Mouse (Mus musculus): ENCODE results near the gene Ldha.
"Not testable (repeated sequence)": the region's sequence is repeated elsewhere in the genome, so short reads cannot be mapped to it uniquely, and the experiment has no call there.

Ldha gene

DNA sequence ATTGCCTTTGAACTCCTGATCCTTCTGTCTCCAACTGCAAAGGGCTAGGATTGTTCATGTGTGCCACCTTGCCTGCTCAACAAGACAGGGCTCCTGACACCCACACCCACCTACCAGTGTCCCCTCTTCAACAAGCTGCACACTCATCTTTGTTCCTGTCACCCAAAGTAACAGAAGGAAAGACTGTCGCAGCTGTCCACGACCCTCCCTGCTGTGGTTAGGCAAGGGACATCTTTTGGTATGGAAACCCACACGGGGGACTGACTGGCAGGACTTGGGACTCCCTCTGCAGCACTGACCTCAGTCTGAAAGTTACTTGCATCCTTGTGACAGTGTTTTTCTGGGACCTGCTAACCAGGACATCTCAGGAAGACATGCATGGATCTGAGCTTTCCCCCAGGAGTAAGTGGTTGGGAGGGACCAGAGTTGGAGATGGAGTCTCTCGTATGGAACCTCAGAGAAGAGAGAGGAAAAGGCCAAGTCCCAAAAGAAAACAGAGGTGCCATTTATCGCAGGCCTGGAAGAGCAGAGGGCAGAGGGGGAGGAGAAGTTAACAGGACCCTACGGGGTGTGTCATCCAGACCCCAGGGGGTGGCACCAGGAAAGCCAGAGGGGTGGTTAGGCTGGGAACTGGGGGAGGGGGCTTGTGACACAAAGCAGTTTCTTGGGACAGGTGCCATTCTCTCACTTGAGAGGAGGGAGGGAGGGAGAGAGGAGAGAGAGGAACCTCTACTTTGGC is at the start of gene Ldha:
Gene Ldha (plus strand): TSS at position 689 of the 739 bp plus-strand sequence.
- no peak for DNase-seq (ENCODE audit: low spot score)

DNA sequence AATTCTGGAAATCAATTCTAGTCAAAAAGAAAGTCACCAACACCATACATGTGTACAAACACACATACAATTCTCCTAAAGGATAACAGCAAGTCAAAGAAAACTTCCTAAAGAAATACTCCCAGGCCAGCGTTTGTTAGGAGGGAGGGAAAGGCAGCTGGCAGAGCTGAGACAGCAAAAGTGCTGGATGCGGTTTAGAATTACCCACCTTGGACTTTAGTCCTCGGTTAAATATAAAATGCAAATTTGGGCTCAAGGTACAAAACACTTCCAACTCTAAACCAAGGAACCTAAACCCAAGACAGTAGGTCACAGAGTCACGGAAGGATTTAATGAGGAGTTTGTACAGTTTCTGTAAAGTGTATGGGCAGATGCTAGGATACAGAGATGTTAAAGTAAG is 47.4 kb upstream of the Ldha start:
- no peak for DNase-seq (ENCODE audit: low spot score)

DNA sequence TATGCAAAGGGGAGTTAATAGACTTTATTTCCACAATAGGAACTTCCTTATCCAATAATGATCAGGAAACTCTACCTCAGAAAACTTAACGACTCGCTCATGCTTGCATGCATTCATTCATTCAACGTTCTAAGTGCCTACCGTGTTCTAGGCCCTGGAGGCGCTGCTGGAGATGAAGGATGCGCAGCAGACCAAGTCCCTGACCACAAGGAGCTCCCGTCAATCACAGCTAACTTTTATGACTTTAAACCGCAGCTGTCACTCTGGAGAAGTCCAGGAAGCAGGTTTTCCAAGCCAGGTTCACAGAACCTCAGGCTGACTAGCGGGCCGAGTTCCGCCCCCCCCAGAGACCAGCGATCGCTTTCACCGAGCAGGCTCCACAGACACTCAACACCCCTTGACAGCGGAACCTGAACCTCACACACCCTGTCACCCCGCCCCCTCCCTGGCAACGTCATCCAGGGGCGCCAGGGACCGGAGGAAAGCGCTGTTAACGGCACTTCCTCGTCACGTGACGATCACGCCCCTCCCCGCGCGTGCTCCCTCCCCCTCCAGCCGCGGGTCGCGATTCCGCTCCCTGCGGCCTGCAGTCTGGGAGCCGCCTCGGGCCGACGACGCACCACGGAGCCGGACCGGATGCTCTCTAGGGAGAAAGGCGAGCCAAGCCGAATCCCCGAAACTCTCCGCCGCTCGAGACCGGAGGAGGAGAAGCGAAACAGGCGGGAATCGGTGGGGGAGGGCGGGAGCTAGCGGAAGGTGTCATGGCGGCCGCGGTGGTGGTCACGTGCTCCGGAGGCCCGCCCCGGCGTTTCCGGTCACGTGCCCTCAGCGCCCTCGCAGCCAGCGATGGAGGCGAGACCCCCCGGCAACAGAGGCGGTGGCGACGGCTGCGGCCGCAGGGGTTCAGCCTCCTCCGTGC is 45.7 kb upstream of the Ldha start, which contains the start of the genes Hps5 and Gtf2h1:
Gene Hps5 (minus strand): TSS at position 778 of the 919 bp plus-strand sequence.
Gene Gtf2h1 (plus strand): TSS at position 817 of the 919 bp plus-strand sequence.
- DNase-seq (ENCODE audit: low spot score), result peak; percentile 97

DNA sequence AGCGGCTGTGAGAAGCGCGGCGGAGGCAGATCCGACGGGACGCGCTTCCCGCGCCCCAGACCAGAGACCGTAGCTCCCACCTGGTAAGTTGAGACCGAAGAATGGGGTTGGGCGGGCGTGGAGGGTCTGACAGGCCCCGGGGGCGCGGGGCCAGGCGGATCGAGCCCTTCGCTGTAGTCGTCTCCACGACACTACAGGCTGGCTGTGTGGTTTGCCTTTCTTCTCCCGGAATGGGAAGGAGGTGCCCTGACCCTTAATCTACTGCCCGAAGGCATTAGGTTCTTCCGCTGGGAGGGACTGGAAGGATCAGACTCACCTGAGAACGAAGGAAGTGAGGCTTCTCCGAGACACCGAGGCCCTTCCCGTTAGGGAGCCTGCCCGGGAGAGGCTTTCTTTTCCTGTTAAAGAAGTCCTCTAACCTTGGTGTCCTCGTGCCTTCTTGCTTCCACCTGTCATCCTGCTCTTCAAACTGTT is 45.0 kb upstream of the Ldha start:
- peak; percentile 10 for DNase-seq (ENCODE audit: low spot score)

DNA sequence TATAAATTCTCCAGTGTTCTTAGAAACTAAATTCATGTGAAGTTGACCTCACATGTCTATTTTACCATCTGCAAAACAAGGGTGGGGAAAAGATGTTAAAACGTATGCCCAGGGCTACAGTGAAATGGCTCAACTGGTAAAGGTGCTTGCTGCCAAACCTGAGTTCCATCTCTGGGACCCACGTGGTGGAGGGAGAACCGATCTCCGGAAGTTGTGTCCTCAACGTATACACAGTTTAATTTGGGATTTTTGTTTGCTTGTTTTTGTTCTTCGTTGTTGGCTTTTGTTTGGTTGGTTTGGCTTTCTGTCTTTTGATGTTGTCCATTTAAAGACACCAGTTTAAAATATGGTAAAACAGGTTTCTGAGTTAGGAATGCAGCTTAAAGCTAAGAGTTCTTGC is 44.5 kb upstream of the Ldha start:
- DNase-seq (ENCODE audit: low spot score), result no peak

DNA sequence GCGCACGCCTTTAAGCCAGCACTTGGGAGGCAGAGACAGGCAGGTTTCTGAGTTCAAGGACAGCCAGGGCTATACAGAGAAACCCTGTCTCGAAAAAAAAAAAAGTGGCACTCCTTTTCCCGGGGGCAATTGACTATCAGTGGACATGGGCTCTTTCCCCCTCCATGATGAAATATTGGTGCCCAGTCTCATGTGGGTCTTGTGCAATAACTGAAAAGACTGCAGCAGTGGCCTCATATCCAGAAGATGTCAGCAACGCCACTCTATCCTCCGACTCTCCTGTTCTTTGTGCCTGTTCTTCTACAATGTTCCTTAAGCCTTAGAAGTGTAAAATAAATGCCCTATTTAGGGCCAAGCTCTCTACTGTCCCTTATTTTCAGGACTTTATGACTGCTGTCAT is 30.9 kb upstream of the Ldha start:
- no peak for DNase-seq (ENCODE audit: low spot score)

DNA sequence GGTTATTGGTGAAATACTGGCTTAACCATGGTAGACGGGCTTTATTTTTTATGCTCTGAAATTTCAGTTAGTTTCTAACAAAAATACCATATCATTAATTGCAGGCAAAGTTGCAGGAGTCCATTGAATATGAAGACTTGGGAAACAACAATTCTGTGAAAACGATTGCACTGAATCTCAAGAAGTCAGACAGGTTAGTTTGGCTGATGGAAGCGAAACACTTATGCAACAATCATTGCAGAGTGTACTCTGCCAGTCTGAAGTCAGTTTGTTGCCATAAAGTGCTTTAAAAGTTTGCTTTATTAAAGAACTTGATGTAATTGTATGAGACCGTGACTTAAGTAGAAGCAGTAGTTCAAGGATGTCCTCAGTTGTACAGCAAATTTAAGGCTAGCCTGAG is 27.3 kb upstream of the Ldha start:
- DNase-seq (ENCODE audit: low spot score), result no peak

DNA sequence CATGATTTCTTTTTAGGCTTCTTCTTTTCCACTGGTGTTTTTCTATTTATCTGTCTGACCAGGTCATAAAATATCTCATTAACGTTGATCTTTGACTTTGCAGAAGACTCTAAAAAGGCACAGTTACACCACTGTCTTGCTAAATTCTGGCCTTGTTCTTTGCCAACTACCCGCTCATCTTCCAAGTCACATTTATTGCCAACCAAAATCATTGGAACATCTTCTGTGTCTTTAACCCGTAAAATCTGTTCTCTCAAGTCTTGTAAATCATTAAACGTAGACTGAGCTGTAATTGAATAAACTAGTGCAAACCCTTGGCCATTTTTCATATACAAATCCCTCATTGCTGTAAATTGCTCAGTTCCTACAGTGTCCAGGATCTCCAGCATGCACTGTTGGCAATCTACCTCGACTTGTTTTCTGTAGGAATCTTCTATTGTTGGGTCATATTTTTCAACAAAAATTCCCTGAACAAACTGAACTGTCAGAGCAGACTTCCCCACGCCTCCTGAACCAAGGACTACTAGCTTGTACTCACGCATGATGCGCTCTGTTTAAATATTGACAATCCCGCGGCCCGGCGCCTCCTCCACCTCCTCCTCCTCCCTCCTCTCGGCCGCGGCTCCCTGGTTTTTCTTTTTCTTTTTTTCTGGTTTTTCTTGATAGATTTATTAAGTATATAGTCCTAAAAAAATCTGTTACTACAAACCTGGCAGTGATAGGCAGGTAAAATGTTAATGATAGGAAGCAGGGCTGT is 20.2 kb upstream of the Ldha start:
- not testable (repeated sequence) for DNase-seq (ENCODE audit: low spot score)

DNA sequence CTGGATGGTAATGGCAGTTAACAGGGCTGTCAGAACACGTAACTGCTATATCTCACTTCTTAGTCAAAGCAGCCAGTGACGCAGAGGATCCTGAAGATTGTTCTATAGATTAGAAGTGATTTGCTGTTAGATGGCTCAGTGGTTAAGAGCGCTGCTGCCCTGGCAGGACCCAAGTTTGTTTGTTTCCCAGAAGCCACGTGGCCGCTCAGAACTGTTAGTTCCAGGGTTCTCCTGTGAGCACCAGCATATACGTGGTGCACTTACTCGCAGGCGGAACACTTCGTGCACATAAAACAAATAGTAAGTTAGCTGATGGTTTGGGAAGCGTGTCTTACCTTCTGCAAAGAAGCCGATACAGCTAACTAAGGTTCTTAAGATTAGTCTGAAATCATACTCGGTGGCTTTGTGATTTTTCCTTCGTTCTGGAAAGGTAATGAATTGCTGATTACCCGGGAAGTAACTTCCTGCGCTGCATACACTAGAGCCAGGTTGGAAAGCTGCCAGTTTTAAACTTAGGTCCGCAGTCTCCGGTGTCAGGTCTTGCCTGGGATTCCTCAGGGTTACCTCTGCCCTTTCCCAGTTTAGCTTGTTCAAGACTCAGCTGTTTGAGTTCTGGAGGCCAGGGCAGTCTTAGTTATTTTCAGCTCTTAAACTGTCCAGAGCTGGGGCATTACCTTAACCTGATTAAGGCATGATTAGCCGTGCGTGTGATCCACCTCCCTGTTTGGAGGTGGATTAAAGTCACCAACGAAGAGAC is 14.1 kb upstream of the Ldha start:
- no peak for DNase-seq (ENCODE audit: low spot score)

DNA sequence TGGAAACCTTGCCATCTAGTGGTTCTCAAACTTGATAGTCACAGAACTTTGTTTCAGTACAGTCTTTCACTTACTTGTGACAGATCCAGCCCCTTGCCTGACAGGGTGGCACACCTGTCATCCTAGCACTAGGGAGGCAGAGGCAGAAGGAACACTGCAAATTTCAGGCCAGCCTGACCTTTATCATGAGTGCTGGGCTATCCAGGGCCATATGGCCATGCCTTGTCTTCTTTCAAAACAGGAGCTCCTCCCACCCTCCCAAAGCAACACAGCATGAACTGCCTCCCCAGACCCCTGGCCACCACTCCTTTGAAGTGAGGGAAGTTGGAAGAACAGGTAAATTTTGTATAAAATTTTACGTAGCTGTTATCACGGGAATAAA is 13.5 kb upstream of the Ldha start:
- DNase-seq (ENCODE audit: low spot score), result no peak

DNA sequence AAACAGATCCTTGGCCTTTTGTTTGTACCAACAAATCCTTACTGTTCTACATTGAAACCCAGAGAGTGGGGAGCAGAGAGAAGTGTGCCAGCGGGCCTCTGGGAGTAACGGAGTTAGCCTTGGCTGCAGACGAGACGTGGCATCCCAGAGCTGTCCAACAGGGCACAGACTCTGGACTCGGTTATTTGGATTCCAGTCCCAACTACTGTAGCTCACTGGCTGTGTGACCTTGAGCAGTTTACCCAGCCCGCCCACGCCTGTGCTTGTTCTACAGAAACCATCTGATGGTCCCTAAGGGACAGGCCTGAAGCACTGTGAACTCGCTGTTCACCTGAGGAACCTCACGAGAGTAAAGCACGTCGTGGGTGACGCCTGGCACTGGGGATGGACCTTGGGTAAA is 11.4 kb upstream of the Ldha start:
- DNase-seq (ENCODE audit: low spot score), result no peak

DNA sequence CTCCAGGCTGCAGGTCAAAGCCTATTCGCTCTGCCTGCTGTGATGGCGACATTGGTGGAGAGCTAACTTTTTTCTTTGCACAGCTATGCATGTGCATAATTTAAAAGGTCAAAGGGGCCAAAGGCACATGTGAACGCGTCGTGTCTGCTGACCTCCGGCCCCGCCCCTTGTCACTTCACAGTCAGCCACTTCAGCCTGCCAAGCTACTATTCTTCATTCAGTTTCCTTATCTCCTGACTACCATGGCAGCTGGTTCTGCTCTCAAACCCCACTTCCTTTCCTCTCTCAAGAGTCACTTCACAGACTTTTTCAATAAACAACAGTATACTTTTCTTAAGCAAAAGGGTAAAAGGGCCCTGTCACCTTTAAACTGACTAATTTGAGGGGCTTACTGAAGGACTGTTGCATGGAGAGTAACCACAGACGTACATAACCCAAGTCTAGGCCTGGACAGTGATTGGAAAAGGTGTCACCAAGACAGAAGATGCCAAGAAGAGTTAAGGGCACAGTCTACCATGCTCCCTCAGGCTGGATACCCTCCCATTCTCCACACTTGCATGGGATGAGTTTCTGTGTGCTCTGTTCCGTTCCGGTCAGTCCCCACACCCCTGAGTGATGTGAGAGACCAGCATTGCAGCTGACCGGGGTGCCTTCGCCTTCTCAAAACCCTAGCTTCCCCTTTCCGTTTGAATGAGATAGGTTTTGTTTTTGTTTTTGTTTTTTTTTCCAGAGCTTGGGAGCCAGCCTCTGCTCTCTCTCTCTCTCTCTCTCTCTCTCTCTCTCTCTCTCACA is 10.3 kb upstream of the Ldha start:
- peak; percentile 37 for DNase-seq (ENCODE audit: low spot score)

DNA sequence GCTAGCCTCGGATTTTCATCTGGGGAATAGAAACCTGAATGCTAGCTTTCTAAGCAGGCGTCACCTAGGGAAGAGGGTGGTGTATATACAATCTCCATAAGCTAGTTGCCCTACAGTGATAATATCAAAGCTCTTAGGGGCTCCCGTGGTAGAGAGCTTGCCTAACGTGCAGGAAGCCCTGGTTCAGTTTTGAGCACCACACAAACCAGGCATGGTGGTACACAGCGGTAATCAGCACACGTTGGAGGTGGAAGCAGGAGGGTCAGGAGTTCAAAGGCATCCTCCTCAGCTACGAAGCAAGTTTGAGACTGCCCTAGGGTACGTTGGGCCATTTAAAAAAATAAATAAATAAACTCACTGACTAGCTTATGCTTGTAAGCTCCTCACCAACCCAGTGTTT is 9.6 kb upstream of the Ldha start:
- DNase-seq (ENCODE audit: low spot score), result no peak

DNA sequence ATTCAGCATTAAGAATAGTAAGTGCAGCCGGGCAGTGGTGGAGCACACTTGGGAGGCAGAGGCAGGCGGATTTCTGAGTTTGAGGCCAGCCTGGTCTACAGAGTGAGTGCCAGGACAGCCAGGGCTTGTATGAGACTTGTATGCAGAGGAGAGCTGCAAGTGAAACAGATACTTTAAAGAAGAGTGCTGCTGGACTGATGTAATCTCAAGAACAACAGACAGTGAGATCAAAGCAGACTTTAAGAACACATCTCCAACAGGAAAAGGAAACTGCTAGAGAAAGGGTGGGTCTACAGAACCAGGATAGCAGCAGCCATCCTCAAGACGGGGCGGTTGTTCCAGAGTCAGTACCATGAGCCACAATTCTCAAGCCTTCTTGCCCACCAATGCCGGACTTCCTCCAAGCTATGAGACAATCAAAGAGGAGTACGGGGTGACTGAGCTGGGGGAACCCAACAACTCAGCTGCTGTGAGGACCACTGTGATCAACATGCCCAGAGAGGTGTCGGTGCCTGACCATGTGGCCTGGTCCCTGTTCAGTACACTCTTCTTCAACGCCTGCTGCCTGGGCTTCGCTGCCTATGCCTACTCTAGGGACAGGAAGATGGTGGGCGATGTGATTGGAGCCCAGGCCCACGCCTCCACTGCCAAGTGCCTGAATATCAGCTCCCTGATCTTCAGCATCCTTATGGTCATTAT is 9.0 kb upstream of the Ldha start:
- DNase-seq (ENCODE audit: low spot score), result not testable (repeated sequence)

DNA sequence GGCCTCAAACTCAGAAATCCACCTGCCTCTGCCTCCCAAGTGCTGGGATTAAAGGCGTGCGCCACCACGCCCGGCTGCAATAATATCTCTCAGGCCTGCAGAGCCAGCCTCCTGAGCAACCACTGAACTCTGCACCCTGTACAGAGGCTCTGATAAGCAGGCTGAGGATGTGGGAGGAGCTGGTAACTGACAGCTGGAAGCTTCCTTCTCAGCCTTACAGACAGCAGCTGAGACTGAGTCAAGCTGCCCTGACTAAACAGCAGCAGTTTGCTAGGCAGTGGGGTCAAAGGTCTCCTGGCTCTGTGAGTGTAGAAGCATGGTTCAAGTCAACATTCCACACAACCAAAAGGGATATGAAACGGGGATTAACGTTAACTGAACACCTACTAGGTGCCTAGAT is 8.0 kb upstream of the Ldha start:
- DNase-seq (ENCODE audit: low spot score), result peak; percentile 75

DNA sequence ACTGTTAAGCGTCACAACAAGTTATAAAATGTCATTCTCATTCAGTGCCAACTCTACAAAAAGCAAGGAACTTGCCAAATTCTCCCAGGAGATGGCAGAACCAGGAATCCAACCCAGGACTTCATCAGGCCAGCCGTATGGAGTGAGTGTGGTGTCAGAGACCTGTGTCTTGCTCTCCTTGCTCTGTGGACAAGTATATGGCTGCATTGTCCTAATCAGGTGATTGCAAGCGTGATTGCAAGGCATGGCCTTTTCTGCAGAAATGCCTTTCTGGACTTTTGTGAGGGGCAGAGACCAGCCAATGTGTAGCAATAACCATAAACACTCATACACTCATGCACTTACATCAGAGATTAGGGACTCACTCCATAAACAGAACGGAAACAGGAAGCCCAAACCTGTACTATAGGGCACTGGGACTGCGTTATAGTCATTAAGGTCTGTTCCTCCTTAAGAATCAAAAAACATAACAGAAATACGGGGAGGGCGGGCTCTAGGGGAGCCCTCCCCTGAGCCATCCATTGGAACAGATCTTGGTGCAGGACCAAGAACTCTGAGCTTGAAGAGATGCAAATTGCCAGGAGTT is 7.5 kb upstream of the Ldha start:
- DNase-seq (ENCODE audit: low spot score), result no peak

DNA sequence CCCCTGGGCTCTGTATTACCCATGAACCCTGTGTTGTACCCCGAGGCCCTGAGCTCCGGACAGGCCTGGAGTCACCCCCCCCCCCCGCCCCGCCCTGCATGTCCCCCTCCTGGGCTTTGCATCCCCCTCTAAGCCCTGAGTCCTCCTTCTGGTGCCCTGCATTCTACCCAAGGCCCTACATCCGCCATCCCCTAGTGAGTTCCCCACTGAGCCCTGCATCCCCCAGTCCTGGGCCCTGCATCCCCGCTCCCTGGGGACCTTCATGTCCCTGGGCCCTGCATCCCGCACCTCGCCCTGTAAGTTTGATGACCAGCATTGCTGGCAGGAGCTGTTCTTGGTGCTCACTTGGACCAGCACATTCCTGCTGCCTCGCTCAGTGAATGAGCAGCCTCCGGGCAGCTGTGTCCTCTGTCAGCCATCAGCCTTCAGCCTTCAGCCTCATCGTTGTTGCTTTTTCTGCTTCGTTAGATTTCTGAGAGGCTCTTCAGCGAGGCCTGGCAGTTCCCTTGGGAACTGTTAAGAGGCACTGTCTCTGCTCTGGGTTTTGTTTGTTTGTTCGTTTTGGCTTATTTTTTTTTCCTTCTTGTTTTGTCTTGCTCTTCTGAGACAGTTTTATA is 6.2 kb upstream of the Ldha start:
- peak; percentile 41 for DNase-seq (ENCODE audit: low spot score)

DNA sequence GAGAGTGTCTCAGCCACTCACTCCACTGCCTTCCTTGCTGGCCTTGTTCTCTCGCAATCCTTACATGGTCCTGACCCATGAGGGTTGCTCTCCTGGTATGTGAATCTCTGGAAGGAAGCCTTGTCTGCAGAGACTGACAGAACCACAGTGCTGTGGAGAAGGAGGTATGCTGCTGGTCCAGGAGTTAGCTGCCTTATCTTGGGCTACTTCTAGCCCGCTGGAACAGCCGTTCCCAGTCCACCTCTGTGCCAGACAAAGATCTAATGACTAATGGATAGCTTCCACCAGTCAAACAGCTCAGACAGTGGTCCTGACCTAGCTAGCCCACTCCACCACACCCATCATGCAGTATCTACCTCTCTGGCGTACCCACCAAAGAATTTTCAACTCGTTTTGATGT is 4.9 kb upstream of the Ldha start:
- no peak for DNase-seq (ENCODE audit: low spot score)

DNA sequence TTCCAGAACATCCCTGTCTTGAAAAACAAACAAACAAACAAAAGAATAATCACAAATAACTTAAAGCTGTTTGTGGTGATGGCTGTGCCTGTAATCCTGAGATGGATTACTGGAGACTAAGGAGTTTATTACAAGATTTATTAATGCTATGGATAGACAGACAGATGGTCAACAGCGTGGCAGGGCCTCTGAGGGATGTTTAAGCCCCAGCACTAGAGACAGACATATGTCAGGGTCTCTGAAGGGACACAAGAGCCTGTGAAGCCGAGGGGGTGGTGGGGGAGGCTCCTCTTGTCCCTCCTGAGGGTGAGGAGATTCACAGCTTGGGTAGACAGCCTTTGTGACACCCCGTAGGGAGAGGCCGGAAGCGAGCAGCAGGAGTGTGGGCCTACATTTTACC is 4.2 kb upstream of the Ldha start:
- DNase-seq (ENCODE audit: low spot score), result no peak
